Mouse (Mus musculus) spleen, postnatal 10 days (tissue): ENCODE measurements around the gene Rai1.

Experiments
- DNase-seq, 2 experiments: peaks; one replicate each; pipeline ENCODE4 v3.0.0; 2021 to 2022; ENCODE audit warnings: low spot score in 2 of 2

Gene Rai1

DNA sequence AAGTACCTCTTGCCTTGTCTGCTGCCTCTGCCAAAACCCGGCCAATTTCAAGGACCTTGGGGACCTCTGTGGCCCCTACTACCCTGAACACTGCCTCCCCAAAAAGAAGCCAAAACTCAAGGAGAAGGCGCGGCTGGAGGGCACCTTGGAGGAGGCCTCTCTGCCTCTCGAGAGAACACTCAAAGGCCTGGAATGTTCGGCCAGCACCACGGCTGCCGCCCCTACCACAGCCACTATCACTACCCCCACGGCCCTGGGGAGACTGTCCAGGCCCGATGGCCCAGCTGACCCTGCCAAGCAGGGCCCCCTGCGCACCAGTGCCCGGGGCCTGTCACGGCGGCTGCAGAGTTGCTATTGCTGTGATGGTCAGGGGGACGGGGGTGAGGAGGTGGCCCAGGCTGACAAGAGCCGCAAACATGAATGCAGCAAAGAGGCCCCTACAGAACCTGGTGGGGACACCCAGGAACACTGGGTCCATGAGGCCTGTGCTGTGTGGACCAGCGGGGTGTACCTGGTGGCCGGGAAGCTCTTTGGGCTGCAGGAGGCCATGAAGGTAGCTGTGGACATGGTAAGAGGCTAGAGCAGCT is 85.3 kb downstream of the Rai1 start:
- no peak for DNase-seq

DNA sequence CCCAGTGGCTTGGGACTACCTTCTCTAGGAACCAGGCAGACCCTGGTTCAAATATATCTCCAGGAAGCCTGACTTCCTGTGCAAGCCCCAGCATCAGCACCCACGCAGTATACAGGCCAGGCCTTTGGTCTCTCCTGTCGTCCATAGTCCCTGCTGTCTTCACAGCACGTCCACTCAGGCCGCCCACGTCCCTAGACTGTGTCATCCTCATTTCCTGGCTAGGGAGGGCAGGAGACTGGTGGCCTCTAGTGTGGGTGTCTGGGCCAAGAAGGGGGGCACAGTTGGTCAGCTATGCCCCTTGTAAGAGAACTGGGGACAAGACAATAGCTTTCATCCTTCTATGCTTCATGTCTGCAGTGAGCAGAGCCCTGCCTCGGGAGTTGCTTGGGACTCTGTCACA is 87.7 kb downstream of the Rai1 start:
- no peak for DNase-seq

DNA sequence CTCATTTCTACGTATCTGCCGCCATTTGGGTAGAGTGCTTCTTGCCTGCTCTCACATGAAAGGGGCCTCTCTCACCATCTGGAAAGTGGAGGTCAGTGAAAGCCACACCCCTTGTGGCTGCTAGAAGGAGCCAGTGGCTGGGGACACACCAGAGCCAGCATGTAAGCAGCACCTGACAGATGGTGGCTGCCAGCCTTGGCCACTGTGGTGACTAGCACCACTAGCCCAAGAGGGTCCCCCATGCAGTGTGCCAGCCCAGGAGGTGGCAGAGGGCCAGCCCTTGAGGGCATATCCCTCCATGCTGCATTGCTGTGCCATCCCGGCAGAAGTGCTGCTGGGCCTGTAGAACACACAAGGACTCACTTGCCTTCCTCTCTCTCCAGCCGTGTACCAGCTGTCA is 88.7 kb downstream of the Rai1 start:
- no peak for DNase-seq

DNA sequence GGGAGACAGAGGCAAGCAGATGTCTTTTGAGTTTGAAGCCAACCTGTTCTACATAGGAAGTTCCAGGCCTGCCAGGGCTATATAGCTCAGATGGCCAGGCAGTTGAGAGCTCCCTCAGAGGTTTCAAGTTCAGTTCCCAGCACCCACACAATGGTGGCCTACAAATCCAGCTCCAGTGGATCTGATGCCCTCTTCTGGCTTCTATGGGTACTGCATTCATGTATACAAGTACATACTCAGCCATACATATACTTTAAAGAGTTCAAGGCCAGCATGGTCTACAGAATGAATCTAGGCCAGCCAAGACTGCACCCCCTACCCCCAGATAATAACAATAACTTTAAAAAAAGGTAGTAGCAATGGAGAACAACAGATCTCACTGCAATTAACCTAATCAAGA is 90.3 kb downstream of the Rai1 start:
- no peak for DNase-seq

DNA sequence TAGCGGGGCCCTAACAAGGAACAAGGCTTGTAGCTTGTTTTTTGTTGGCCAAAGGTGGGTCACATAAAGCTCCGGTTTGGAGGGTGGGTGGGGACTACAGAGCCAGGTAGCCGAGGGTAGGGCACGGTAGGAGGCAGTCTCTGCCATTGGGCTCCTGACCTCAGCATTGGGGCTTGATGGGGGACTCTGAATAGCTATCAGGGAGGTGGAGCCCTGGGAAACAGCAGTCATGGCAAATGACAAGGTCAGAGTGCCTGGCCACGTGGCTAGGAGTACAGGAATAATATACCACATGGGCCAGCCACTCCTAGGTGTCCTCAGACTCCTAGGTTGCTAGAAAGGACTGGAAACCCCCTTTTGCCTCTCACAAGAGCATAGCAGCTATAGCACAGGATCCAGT is 91.5 kb downstream of the Rai1 start:
- no peak for DNase-seq

DNA sequence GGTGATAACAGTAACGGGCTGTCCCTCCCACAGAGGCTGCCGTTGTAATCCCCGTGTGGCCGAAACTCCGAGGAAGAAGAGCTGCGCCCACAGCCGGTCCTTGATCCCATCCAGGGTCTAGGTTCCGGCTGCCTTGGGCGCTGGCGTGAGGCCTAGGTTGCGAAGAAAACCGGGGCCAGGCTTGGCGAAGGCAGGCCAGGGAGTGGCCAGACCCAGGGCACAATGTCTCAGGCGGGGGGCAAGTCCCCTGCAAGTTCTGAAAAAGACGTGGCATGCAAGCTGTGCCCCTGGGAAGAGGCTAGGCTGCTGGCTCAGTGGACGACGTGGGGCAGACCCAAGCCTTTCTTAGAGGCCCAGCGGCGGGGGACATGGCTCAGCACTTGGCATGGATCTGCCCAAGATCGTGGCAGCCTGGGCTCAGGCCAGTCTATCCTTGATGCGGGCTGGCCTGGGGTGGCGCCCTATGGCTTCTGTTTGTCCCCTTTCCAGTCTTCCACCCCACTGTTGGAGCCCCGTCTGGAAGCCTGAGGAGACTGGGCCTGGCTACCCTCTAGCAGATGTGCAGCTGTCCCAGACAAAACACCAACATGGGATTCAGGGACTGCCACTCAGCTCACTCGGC is 93.3 kb downstream of the Rai1 start:
- no peak for DNase-seq

DNA sequence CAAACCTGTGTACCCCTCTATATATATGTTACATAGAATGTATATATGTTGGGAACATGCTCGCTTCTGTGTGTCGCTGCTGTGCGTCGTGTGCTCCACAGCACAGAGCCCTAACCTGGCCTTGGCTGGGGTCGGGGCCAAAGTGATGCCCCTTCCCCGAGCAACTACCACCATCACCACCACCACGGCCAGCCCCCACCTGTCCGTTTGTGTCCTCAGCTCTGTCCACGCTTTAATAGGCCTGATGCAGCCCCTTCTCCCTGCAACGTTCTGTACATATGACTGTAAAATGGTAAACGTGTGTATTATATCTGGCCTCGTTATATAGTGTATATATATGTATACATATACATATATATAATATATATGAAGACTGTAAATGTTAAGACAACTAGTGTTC is 93.8 kb downstream of the Rai1 start:
- DNase-seq: no peak

DNA sequence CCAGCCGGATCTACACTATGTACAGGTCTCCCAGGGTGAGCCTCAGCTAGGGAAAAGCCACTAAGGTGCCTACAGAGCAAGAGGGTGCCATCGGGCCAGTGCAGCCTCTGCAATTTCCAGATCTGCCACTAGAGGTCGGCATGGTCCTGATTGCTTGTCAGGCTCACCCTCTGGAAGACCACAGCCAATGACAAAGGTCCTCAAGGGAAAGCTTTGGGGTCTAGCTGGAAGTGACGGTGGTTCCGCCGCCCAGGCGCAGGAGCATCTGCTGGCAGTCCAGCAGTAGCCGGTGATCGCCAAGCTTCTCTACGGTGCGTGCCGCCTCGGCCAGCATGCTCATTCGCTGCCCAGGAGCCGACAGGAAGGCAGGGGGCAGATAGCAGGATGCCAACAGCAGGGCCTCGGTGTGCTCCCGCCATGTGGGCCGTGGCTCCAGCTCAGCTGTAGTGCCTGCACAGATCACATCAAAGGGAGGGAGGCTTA is 94.9 kb downstream of the Rai1 start:
- peak; percentile 93 for DNase-seq

DNA sequence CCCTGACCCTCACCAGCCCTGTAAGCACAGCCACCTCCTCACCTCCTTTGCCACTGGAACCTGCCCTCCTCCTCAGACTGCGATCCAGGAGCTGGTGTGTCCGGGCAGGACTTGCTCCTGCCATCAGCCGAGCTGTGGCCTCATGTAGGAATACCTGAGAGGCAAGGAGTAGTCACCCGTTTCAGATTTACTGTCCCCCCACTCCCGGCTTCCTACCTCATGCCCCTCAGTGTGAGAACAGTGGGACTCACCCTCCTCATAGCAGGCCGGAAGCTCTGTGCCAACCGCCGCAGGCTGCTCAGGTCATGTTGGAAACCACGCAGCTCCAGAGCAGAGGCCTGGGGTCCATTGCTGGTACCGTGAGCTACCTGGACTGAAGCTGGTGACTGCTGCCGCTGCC is 95.6 kb downstream of the Rai1 start:
- no peak for DNase-seq

DNA sequence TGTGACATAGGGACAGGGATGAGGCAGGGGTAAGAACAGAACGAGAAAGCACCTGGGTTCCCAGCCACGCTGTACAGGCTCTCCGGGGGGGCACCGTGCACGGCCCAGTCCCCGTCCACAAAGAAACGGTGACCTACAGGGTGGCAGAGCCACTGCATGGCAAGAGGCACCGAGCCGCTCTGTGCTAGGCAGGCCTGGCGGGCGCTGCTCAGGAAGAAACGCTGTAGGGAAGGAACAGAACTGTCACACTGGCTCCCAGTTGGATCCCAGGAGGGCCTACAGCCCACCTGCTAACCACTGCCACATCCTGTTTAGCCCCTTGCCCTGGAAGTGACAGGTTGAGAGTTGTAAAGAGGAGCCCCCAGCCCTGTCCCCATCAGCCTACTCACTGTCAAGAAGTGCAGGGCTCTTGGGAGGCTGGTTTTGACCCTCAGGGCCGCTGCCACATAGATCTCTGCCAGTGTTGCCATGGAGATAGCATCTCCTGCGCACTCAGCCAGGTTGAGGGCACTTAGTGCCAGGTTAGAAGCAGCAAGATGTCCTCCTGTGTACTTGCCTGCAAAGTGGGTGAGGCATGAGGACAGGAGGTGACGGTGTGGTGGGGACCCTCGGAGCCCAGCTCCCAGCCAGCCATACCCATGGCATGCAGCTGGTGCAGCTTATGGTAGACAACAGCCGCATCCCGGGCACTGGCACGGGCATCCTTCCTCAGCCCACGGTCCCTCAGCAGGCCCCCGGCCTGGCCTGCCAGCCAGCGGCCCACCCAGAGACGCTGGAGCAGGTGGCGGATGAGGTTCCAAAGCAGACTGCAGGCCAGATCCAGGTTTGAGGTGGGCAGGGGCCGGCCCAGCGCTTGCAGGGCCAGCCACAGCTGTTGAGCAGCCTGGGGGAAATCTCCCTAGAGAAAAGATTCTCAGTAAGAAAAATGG is 98.2 kb downstream of the Rai1 start:
- DNase-seq: no peak

DNA sequence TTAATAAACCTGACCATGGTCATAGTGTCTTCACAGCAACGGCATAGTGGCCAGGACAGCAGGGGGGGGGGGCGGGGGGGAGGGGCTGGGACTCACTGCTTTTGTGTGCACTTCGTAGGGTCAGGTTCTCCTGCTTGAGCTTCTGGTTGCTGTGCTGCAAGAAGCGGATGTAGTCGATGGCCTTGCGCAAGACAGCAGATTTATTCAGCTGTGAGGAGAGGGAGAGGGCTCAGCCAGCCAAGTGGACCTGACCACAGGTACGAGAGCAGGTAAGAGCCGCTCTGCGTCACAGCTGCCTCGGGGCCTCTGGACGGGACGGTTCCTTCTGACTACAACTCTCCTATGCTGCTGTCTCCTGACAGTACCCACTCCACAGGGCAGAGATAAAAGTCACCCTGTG is 100.2 kb downstream of the Rai1 start:
- no peak for DNase-seq

DNA sequence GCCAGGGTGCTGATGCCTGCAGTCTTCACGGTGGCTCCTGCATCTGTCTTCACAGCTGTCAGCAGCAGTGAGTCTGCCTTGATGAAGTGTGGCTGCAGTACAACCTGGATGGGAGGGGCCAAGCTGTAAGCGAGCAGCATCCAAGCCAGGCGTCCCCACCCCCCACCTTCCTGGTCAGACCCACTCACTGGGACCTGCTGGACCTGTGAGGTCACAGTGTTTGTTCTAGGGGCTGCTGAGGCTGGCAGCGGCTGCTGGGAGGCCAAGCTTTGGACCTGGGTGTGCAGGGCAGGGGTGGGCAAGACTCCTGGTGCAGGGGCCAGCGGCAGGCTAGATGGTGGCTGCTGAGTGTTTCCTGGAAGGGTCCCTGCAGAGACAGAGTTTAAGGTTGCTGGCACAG is 101.4 kb downstream of the Rai1 start:
- no peak for DNase-seq

DNA sequence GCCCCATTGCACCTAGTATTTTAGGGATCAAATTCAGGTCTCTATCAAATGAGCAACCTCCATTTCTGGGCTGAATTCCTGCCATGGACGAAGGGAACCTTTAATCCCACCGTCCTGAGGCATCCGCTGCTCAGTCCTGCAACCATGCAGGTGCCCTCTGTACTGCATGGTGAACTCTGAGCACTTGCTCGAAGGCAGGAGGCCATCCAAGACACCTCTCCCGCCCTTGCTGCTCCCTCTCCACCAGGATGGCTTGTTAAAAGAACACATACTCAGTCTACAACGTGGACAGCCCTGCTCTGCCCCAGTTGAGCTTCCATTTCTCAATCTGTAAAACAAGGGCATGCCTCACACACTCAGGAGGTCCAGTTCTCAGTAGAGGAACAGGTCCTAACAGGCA is 103.4 kb downstream of the Rai1 start:
- no peak for DNase-seq

DNA sequence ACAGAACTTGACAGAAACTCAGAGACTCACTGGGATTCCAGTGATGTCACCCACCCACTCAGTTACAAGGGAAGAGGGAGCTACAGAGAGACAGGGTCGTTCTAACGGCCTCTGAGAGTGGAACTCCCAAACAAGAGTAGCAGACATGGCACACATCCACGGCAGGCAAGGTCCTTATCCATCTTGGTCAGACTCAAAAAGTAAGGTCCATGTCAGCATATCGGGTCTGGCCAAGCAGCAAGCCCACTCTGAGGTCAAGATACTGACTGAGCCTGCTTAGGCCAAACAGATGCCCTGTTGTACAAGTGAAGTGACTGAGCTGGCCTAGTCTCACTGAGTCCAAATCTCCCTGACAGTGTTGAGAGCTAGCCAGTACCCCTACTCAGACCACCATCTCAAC is 103.9 kb downstream of the Rai1 start:
- DNase-seq: no peak

DNA sequence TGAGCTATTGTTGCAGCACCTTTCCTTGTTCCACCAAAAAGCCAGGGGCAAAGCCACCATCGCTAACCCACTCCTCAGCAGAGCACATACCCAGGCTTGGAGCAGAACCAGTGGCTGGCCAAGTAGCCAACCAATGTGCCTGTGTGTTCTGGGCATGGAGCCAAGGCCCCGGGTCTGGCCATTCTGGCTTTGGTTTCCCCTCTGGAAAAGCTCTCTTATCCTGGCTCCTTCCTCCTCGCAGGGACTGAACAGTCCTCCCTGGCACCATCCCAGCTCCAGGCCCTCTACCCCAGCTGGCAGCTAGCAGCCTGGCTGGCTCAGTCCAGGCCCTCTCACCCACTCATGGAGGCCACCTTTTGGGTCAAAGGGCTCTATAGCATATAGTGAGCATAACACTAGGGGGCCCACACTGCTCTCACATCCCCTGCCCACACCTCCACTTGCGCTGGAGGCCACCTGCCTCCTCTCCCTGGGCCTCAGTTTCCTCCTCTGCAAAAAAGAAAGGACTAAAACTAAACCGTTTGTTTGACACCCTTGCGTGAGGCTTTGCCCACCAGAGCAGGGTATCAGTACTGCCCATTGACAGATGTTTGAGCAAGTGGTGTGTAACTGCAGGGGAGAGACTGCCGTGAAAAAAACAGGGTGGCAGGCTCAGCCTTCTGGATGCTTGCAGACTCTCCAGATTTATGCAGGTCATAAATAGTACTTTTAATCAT is 104.6 kb downstream of the Rai1 start:
- peak in 1 of 2 experiments; percentile 57 for DNase-seq

DNA sequence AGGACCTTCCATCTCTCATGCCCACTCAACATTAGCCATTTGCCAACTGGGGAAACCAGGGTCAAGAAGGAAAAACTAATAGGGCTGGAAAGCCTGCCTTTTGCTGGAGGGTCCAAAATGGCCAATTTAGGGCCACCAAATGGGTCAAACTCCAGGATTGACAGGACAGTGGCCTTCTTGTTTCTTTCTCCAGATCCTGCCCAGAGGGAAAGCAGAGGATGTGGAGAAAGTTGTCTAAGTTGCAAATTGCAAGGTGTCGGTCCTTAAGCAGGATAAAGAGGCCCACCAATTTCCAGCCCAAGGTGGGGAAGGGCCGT is 105.1 kb downstream of the Rai1 start:
- DNase-seq: no peak

DNA sequence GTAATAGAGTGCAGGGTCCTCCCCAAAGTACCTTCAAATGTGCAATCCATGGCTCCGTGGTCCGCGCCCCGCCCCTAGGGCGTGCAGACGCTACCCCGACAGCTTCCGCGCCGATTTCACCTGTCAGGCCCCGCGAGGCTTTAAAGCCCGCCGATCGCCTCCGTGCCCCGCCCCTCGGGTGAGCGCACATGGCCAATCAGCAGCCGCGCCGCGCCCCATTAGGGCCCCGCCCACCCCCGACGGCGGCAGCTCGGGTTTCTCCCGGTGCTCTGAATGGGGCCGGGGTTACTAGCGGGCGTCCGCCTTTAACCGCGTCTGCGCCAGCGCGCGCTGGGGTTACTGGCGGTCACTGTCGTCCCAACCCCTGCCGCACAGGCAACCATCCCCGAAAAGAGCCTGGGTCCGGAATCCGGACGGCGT is 105.5 kb downstream of the Rai1 start:
- peak; percentile 91 to 98 for DNase-seq

DNA sequence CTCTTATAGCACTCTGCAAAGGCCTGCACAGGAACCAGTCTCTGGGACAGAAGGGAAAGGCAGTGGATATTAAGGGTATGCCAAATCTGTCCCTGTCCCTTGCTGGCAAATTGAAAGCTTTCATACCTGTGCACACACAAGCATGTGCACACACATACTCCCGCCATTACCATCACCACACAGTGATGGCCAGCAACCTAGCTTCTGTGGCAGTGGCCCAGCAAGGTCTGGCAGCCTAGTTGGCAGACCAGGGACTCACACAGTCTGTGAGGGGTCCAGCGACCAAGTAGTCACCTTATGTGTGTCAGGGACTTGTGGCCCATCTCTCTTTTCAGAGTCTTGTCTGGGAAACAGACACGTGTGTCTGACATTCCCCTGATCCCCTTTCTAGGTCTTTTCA is 106.3 kb downstream of the Rai1 start:
- DNase-seq: no peak

DNA sequence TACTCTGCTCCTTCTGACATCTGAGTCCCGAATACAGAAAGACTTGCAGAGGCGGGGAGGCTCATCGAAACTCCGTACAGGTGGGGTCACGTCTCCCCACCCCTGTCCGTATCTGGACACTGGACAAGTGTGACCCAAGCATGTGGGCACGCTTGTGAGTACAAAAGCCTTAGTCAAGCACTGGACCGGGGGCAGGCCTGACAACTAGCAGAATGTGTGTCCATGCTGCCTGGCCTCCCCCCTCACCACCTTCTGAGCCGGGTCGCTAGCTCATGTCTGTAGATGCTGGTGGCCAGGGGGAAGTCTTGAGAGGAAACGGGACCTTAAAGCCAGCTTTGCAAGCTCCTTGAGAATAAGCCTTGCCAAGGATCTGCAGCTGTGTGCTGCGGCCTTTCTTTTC is 106.9 kb downstream of the Rai1 start:
- DNase-seq: no peak

DNA sequence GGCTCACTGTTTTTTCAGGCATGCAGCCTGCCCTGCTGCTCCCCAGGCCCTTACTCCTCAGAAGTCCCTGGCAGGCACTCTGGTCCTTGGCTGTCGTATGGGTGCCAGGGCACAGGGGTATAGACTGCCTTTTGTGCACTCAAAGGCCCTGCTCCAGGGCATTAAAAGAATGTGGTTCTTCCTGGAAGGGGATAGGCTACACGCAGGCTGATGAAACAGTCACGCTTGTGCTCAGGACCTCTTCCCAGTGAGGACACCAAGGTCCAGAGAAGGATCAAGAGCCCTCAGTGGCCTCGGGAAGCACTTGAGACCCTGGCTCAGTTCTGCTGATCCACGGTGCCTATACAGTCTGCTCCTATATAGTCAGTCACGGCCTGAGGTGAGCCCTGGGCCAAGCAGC is 108.5 kb downstream of the Rai1 start:
- no peak for DNase-seq

DNA sequence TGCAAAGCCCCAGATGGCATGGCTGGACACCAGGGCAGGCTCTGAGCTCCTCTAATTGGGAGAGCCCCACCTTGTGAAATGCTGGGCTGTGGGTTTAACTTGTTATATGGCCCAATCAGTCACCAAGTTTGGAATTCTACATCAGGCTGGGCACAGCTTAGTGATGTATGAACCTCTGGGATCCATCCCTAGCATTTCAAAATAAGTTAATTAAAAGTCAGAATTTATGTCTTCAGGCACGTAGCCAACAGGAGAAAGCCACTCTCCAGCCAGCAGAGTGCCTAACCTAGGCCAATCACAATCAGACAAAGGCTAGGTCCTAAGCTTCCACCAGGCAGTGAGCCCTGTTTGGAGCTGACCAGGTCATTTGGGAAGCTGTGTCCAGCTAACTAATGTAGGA is 111.9 kb downstream of the Rai1 start:
- no peak for DNase-seq

DNA sequence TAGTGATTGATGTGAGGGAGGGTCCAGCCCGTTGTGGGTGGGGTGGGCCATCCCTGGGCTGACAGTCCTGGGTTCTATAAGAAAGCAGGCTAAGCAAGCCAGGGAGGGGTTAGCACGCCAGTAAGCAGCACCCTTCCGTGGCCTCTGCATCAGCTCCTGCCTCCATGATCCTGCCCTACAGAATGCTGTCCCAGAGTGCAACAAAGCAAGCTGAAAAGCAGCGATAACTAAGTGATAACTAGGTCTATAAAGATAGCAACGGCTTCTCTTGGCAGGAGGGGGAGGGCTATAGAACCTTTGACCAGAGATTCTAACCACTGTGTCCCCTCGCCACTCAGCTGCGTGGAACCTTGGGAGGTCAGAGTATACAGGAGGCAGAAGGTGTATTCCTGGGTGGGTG is 112.7 kb downstream of the Rai1 start:
- DNase-seq: no peak
